Mouse (Mus musculus): ENCODE measurements around the gene Mcoln3. TPM values are rescaled to one million over a fixed set of nuclear protein-coding genes. Genes with fewer than 3 reads are reported as not detected.

Gene Mcoln3
- polyA plus RNA-seq, 1 experiment from 2014 or later, result 0.21 TPM

DNA sequence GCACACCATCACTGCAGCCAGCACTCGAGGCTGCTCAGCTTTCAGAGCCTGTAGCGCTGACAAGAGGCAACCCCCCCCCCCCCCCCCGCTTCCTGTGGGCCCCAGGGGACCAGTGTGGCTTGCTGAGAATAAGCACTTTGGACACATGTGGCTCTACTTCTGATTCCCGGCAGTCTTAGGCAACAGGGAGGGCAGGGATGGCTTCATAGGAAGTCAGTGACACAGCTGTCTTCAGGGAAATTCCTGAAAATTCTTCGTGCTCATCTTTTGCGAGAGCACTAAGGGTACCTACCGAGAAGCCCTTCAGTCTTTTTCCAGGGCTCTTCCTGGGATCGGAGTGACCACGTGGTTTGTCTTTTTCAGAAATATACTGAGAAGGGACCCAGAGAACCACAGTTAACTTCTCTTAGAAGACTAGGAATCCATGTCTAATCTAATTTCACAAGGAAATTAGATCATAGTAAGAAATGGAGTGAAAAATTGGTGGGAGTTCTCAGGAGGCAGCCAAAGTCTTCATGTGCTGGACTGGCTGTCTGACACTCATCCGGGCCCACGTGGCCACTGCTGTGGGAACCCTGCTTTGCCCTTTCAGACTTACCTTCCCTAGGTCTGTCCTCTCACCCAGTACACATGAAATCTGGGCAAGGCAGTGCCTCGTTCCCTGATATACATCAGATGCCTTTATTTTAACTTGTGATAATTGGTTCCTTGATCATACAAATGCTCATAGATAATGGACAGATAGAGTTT, 36.8 kb downstream of the Mcoln3 start:
- Histone ChIP-seq H3K36me3 (ENCODE audit: control insufficient read depth, insufficient read depth, low read length) (no peaks in the 10 kb centered on the region), H3K9ac (replicated peaks; ENCODE audit: low read depth, low read length) (no peak overlapping the region), H3K27ac (ENCODE audit: low read depth, low read length) (no peak overlapping the region), H3K4me3 (ENCODE audit: low read depth, low read length) (no peak overlapping the region), H3K27me3 (ENCODE audit: control insufficient read depth, insufficient read depth, low read length) (peaks cover 2% of the 10 kb centered on the region; the same call in 1 of the 2 replicates), H3K9me3 (ENCODE audit: control insufficient read depth, low read length) (no peaks in the 10 kb centered on the region), H3K4me1 (ENCODE audit: control insufficient read depth, insufficient read depth, low read length) (peaks cover 5% of the 10 kb centered on the region), H3K4me2 (ENCODE audit: low read depth, low read length) (no peak overlapping the region)
- ATAC-seq (ENCODE audit: low read depth), result no peak
- WGBS, result 31% methylated on average over 12 of the region's 12 CpGs

DNA sequence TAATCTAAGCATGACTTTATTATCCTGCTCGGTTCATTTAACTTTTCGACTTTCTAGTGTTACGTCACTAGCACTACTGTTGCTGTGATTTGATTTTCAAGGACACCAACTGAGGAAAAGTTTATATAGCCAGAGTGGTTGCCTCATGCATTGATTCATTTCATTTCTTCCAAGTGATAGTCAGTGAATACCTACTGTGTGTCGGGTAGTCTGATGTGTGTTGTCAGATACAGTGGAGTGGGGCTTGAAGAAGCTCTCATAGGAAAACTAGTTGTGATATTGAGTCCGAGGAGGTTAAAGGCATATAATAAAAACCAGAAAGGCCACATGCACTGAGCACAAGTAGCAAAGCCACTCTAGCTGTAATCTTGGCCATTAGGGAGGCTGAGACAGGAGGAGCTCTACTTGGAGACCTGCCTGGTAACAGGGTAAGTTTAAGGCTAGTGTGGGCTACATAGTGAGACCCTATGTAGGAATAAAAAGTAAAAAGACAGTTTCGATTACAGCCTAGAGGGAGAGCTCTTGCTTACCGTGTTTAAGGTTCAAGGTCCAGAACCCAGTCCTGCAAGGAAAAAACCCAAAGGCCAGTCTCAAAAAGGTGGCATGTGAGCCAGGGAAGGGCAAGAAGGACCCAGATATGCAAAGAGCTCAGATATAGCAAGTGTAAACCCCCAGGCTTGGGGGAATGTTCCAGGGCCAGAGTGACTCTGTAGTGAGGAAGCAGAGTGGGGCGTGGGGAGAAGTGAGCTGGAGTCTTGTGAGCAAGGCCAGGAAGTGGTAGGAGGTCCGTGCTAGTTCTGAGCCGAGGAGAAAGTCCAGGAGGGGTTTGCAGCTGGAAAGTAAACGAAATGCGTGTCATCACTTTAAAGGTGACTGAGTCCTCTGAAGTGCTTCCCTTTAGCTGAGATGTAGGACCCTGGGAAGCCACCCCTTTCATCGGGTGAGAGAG, 38.7 kb downstream of the Mcoln3 start:
- Histone ChIP-seq H3K36me3 (ENCODE audit: control insufficient read depth, insufficient read depth, low read length) (no peaks in the 10 kb centered on the region), H3K4me1 (ENCODE audit: control insufficient read depth, insufficient read depth, low read length) (no peaks in the 10 kb centered on the region)
- WGBS, result 80% methylated on average over 13 of the region's 13 CpGs

GRCm38 (mm10) chr3:146156811-146157210, 39.6 kb downstream of the Mcoln3 start:
- Histone ChIP-seq H3K4me3 (ENCODE audit: low read depth, low read length) (no peak overlapping the region), H3K36me3 (ENCODE audit: control insufficient read depth, insufficient read depth, low read length) (no peaks in the 10 kb centered on the region), H3K9me3 (ENCODE audit: control insufficient read depth, low read length) (no peaks in the 10 kb centered on the region), H3K27me3 (ENCODE audit: control insufficient read depth, insufficient read depth, low read length) (no peaks in the 10 kb centered on the region; the same call in 1 of the 2 replicates), H3K27ac (ENCODE audit: low read depth, low read length) (no peak overlapping the region), H3K4me1 (ENCODE audit: control insufficient read depth, insufficient read depth, low read length) (no peaks in the 10 kb centered on the region), H3K9ac (replicated peaks; ENCODE audit: low read depth, low read length) (no peak overlapping the region), H3K4me2 (ENCODE audit: low read depth, low read length) (no peak overlapping the region)
- no peak for ATAC-seq (ENCODE audit: low read depth)
- 87% methylated on average over 2 of the region's 2 CpGs for WGBS

More for the DNA sequence above, 38.7 kb downstream of the Mcoln3 start:
- H3K9ac ChIP-seq (replicated peaks; ENCODE audit: low read depth, low read length), result no peak overlapping the region
- peaks cover under 1% of the 10 kb centered on the region; the same call in 1 of the 2 replicates for H3K27me3 ChIP-seq (ENCODE audit: control insufficient read depth, insufficient read depth, low read length)
- no peak overlapping the region for H3K4me2 ChIP-seq (ENCODE audit: low read depth, low read length)
- no peak overlapping the region for H3K4me3 ChIP-seq (ENCODE audit: low read depth, low read length)
- H3K9me3 ChIP-seq (ENCODE audit: control insufficient read depth, low read length), result no peaks in the 10 kb centered on the region
- ATAC-seq (ENCODE audit: low read depth), result no peak
- no peak overlapping the region for H3K27ac ChIP-seq (ENCODE audit: low read depth, low read length)

DNA sequence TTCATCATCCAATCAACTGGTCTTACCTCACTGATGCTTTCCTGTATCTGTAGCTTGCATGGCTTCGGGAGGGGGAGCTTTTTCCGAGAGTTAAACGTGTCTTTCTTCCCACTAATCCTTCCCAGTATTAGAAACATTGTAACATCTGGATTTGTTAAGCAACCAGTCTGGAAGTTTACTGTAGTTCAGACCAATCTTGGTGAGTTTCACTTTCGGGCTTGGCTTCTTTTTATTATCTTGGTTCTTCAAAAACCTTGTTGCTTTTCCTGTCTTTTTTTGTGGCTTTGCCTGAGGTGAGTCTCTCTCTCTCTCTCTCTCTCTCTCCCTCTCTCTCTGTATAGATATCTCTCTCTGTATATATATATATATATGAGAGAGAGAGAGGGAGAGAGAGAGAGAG, 40.8 kb downstream of the Mcoln3 start:
- Histone ChIP-seq H3K27ac (ENCODE audit: low read depth, low read length) (no peak overlapping the region), H3K27me3 (ENCODE audit: control insufficient read depth, insufficient read depth, low read length) (no peaks in the 10 kb centered on the region), H3K9me3 (ENCODE audit: control insufficient read depth, low read length) (no peaks in the 10 kb centered on the region), H3K4me2 (ENCODE audit: low read depth, low read length) (no peak overlapping the region), H3K4me1 (ENCODE audit: control insufficient read depth, insufficient read depth, low read length) (no peaks in the 10 kb centered on the region), H3K4me3 (ENCODE audit: low read depth, low read length) (no peak overlapping the region), H3K9ac (replicated peaks; ENCODE audit: low read depth, low read length) (no peak overlapping the region), H3K36me3 (ENCODE audit: control insufficient read depth, insufficient read depth, low read length) (no peaks in the 10 kb centered on the region)
- 86% methylated on average over 4 of the region's 4 CpGs for WGBS
- no peak for ATAC-seq (ENCODE audit: low read depth)

DNA sequence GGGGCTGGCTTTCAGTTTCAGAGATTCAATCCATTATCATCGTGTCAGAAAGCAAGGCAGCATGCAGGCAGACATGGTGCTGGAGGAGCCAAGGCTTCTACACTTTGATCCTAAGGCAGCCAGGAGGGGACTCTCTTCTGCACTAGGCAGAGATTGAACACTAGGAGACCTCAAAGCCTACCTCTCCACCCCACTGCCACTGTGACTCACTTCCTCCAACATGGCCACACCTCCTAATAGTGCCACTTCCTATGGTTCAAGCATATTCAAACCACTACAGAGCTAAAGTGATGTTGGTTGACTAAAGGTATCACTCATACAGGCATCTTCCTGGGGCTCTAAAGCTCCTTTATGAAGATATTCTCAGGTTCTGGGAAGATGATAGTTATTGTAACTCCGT, 42.1 kb downstream of the Mcoln3 start:
- ATAC-seq (ENCODE audit: low read depth), result no peak
- Histone ChIP-seq H3K4me3 (ENCODE audit: low read depth, low read length) (no peak overlapping the region), H3K9me3 (ENCODE audit: control insufficient read depth, low read length) (no peaks in the 10 kb centered on the region), H3K9ac (replicated peaks; ENCODE audit: low read depth, low read length) (no peak overlapping the region), H3K4me1 (ENCODE audit: control insufficient read depth, insufficient read depth, low read length) (no peaks in the 10 kb centered on the region), H3K4me2 (ENCODE audit: low read depth, low read length) (no peak overlapping the region), H3K27ac (ENCODE audit: low read depth, low read length) (no peak overlapping the region), H3K36me3 (ENCODE audit: control insufficient read depth, insufficient read depth, low read length) (no peaks in the 10 kb centered on the region), H3K27me3 (ENCODE audit: control insufficient read depth, insufficient read depth, low read length) (no peaks in the 10 kb centered on the region)
- WGBS, result 87% methylated on average over 2 of the region's 2 CpGs

DNA sequence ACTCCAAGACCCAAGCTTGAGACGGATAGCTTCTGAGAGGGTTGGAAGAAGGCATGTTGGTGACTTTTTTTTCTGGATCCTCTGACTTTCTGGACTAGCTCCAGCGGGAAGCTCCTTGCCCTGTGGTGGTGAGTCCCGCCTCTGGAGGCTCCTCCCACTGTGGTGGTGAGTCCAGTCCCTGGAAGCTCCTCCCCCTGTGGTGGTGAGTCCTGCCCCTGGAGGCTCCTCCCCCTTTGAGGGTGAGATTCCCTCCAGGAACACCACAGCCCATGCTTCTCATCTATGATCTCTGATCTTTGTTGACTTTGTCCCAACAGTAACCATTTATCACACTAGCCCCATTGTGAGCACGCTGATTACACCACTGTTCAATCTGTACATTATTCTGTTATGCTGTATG, 44.9 kb downstream of the Mcoln3 start:
- Histone ChIP-seq H3K4me1 (ENCODE audit: control insufficient read depth, insufficient read depth, low read length) (no peaks in the 10 kb centered on the region), H3K4me2 (ENCODE audit: low read depth, low read length) (no peak overlapping the region), H3K27ac (ENCODE audit: low read depth, low read length) (no peak overlapping the region), H3K9me3 (ENCODE audit: control insufficient read depth, low read length) (no peaks in the 10 kb centered on the region), H3K36me3 (ENCODE audit: control insufficient read depth, insufficient read depth, low read length) (no peaks in the 10 kb centered on the region), H3K4me3 (ENCODE audit: low read depth, low read length) (no peak overlapping the region), H3K27me3 (ENCODE audit: control insufficient read depth, insufficient read depth, low read length) (no peaks in the 10 kb centered on the region), H3K9ac (replicated peaks; ENCODE audit: low read depth, low read length) (no peak overlapping the region)
- 86% methylated on average over 4 of the region's 4 CpGs for WGBS
- ATAC-seq (ENCODE audit: low read depth), result no peak

GRCm38 (mm10) chr3:146169356-146169755, 52.1 kb downstream of the Mcoln3 start:
- no peaks in the 10 kb centered on the region for H3K27me3 ChIP-seq (ENCODE audit: control insufficient read depth, insufficient read depth, low read length)
- no peaks in the 10 kb centered on the region for H3K4me1 ChIP-seq (ENCODE audit: control insufficient read depth, insufficient read depth, low read length)
- H3K9me3 ChIP-seq (ENCODE audit: control insufficient read depth, low read length), result peaks cover 6% of the 10 kb centered on the region
- no peak overlapping the region for H3K9ac ChIP-seq (replicated peaks; ENCODE audit: low read depth, low read length)
- no peak overlapping the region for H3K27ac ChIP-seq (ENCODE audit: low read depth, low read length)
- no peaks in the 10 kb centered on the region for H3K36me3 ChIP-seq (ENCODE audit: control insufficient read depth, insufficient read depth, low read length)
- H3K4me2 ChIP-seq (ENCODE audit: low read depth, low read length), result no peak overlapping the region
- WGBS, result 89% methylated on average over 4 of the region's 4 CpGs
- H3K4me3 ChIP-seq (ENCODE audit: low read depth, low read length), result no peak overlapping the region
- ATAC-seq (ENCODE audit: low read depth), result no peak

GRCm38 (mm10) chr3:146173030-146173429, 55.8 kb downstream of the Mcoln3 start:
- Histone ChIP-seq H3K9ac (replicated peaks; ENCODE audit: low read depth, low read length) (no peak overlapping the region), H3K4me2 (ENCODE audit: low read depth, low read length) (no peak overlapping the region), H3K4me3 (ENCODE audit: low read depth, low read length) (no peak overlapping the region), H3K4me1 (ENCODE audit: control insufficient read depth, insufficient read depth, low read length) (no peaks in the 10 kb centered on the region), H3K27me3 (ENCODE audit: control insufficient read depth, insufficient read depth, low read length) (no peaks in the 10 kb centered on the region), H3K36me3 (ENCODE audit: control insufficient read depth, insufficient read depth, low read length) (no peaks in the 10 kb centered on the region), H3K9me3 (ENCODE audit: control insufficient read depth, low read length) (peaks cover 6% of the 10 kb centered on the region), H3K27ac (ENCODE audit: low read depth, low read length) (no peak overlapping the region)
- 83% methylated on average over 5 of the region's 5 CpGs for WGBS
- no peak for ATAC-seq (ENCODE audit: low read depth)

- H3K36me3 ChIP-seq (ENCODE audit: control insufficient read depth, insufficient read depth, low read length), result no peaks in the 10 kb centered on the region
- peaks cover 6% of the 10 kb centered on the region for H3K9me3 ChIP-seq (ENCODE audit: control insufficient read depth, low read length)
- no peak overlapping the region for H3K4me2 ChIP-seq (ENCODE audit: low read depth, low read length)
- no peak overlapping the region for H3K4me3 ChIP-seq (ENCODE audit: low read depth, low read length)
- H3K27me3 ChIP-seq (ENCODE audit: control insufficient read depth, insufficient read depth, low read length), result no peaks in the 10 kb centered on the region
- WGBS, result 95% methylated on average over 9 of the region's 9 CpGs
- H3K4me1 ChIP-seq (ENCODE audit: control insufficient read depth, insufficient read depth, low read length), result no peaks in the 10 kb centered on the region
- H3K9ac ChIP-seq (replicated peaks; ENCODE audit: low read depth, low read length), result no peak overlapping the region
- ATAC-seq (ENCODE audit: low read depth), result no peak
- H3K27ac ChIP-seq (ENCODE audit: low read depth, low read length), result no peak overlapping the region
These were observed 57.0 kb downstream of the Mcoln3 start for GRCm38 (mm10) chr3:146174215-146174614.
